Comparison of ENCODE assay signal across 8 mouse cellular contexts in the genomic region with DNA sequence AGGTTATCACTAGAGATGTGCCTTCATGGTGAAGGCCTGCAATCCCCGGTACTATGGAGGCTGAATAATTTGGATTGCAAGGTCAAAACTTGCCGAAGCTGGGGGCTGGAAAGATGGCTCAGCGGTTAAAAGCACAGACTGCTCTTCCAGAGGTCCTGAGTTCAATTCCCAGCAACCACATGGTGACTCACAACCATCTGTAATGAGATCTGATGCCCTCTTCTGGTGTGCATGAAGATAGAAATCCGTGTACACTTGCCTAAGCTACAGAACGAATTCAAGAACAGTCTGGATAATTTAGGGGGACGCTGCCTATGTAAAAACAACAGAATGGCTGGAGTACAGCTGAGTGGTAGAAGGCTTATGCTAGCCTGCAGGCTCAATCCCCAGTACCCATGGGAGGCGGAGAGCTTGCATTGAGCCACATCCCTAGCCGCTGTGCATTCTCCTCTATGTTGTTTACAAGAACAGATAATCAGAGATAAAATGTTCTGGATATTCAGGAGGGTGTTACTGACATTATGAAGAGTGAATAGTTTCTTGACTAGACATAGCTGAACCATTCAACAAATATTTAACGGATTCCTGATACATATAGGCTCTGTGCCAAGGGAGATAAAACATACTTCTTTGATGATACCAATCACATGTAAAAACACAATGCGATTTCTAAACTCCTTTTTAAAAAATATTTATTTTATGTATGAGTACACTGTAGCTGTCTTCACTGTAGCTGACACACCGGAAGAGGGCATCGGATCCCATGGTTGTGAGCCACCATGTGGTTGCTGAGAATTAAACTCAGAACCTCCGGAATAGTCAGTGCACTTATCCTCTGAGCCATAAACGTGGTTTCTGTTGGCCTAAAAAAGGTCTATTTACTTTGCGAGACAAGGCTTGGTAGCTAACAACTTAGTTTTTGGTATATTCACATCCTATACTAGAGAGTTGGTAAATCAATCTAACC. TPM values are rescaled to one million over a fixed set of nuclear protein-coding genes. Genes with fewer than 3 reads are reported as not detected.
DNase-seq lines count a peak whose midpoint lies in the region; ATAC-seq and TF ChIP-seq lines count a peak whose summit lies in the region.

No protein-coding gene starts in this region.

- WGBS in hindbrain, postnatal 0 days = 46% methylated on average over 15 of the region's 15 CpGs
- 26% methylated on average over 15 of the region's 15 CpGs for WGBS in liver, embryonic 14.5 days (ENCODE audit: insufficient replicate concordance)

- H3K4me2 ChIP-seq in hindbrain, postnatal 0 days (ENCODE audit: low read depth, low read length) = peak overlapping the region; percentile 71
- peak overlapping the region; percentile 97 for H3K4me2 ChIP-seq in liver, embryonic 14.5 days (ENCODE audit: low read depth)

- DNase-seq in left cerebral cortex, adult 18-20 months (ENCODE audit: low spot score in 2 of 2) = peak; percentile 28 to 41
- no peak for DNase-seq in left cerebral cortex, adult 11 months (ENCODE audit: low spot score)
- peak; percentile 78 for DNase-seq in adipocyte (ENCODE audit: low spot score)
- peak; percentile 72 for DNase-seq in hindbrain, postnatal 0 days (ENCODE audit: low spot score)
- peak in 2 of 3 experiments; percentile 20 to 33 for DNase-seq in liver, embryonic 14.5 days (ENCODE audit: low read depth in 3 of 3, low spot score in 3 of 3)
- DNase-seq in retina, adult 2 months (ENCODE audit: low read depth, low spot score) = peak; percentile 8
- DNase-seq in right cerebral cortex, postnatal 25 days = no peak

- 0 out of 2 replicates have a peak, but pooled peaks have one; percentile 1 for TF ChIP-seq EP300 in liver, embryonic 14.5 days (IDR thresholded peaks at IDR 0.05; ENCODE audit: low read depth)

- peaks cover 3% of the 10 kb centered on the region; the same call in 1 of the 2 replicates for H3K4me1 ChIP-seq in embryonic fibroblast, embryonic 13.5 days (ENCODE audit: control insufficient read depth, insufficient read depth, low read length)
- no peaks in the 10 kb centered on the region for H3K4me1 ChIP-seq in hindbrain, postnatal 0 days (ENCODE audit: insufficient read depth, low read length)
- peaks cover 18 to 23% of the 10 kb centered on the region in 2 experiments for H3K4me1 ChIP-seq in liver, embryonic 14.5 days (replicated peaks; ENCODE audit: control insufficient read depth in 2 of 2, insufficient read depth in 2 of 2, low read length in 1 of 2)

- no peaks in the 10 kb centered on the region for H3K36me3 ChIP-seq in hindbrain, postnatal 0 days (ENCODE audit: insufficient read depth, low read length)
- H3K36me3 ChIP-seq in liver, embryonic 14.5 days (replicated peaks; ENCODE audit: control insufficient read depth, insufficient read depth, low read depth) = peaks cover 4% of the 10 kb centered on the region

- H3K9me3 ChIP-seq in hindbrain, postnatal 0 days (ENCODE audit: low read length) = no peaks in the 10 kb centered on the region
- H3K9me3 ChIP-seq in liver, embryonic 14.5 days (ENCODE audit: control insufficient read depth, low read length) = no peaks in the 10 kb centered on the region

- peak overlapping the region; percentile 41; the same call in 1 of the 2 replicates for H3K9ac ChIP-seq in hindbrain, postnatal 0 days (replicated peaks; ENCODE audit: low read length)
- H3K9ac ChIP-seq in liver, embryonic 14.5 days (replicated peaks) = peak overlapping the region; percentile 58

- peak; percentile 42; the same call in 1 of the 2 replicates for ATAC-seq in hindbrain, postnatal 0 days
- ATAC-seq in liver, embryonic 14.5 days (ENCODE audit: insufficient read depth) = no peak

- no peaks in the 10 kb centered on the region for H3K27me3 ChIP-seq in hindbrain, postnatal 0 days (ENCODE audit: insufficient read depth, low read length)
- H3K27me3 ChIP-seq in liver, embryonic 14.5 days (ENCODE audit: control insufficient read depth, insufficient read depth, low read length) = no peaks in the 10 kb centered on the region

- H3K27ac ChIP-seq in embryonic fibroblast, embryonic 13.5 days (ENCODE audit: insufficient read depth, low read length) = peak overlapping the region; percentile 93
- H3K27ac ChIP-seq in hindbrain, postnatal 0 days = peak overlapping the region; percentile 76
- peak overlapping the region; percentile 89 for H3K27ac ChIP-seq in liver, embryonic 14.5 days

- peak; percentile 24; the same call in 1 of the 2 replicates for TF ChIP-seq CTCF in embryonic fibroblast, embryonic 13.5 days (IDR thresholded peaks at IDR 0.05; ENCODE audit: borderline replicate concordance, insufficient read depth, low read length)
- TF ChIP-seq CTCF in hindbrain, postnatal 0 days (IDR thresholded peaks at IDR 0.05; ENCODE audit: low read depth) = peak; percentile 65
- peak; percentile 40 for TF ChIP-seq CTCF in liver, embryonic 14.5 days (IDR thresholded peaks at IDR 0.05; ENCODE audit: low read depth)

- no peak for TF ChIP-seq POLR2A in embryonic fibroblast, embryonic 13.5 days (IDR thresholded peaks at IDR 0.05; ENCODE audit: low read depth, low read length)

- peak overlapping the region; percentile 69 for H3K4me3 ChIP-seq in embryonic fibroblast, embryonic 13.5 days (ENCODE audit: insufficient read depth, low read length)
- peak overlapping the region; percentile 94 for H3K4me3 ChIP-seq in hindbrain, postnatal 0 days (ENCODE audit: low read length)
- peak overlapping the region; percentile 68 to 93 for H3K4me3 ChIP-seq in liver, embryonic 14.5 days (ENCODE audit: insufficient read depth in 1 of 2, low read depth in 2 of 2, low read length in 2 of 2)

RNA-seq across cellular contexts. Expression of gene Asxl2, which starts 1.0 kb away (rescaled TPM):
- 10 to 100 TPM; 26.9 to 28.6 TPM for total RNA-seq in left cerebral cortex, adult 18-20 months (2021)
- 25.8 and 32.2 TPM in 2 replicates for polyA plus RNA-seq in embryonic fibroblast, embryonic 13.5 days (2011; ENCODE audit: insufficient read length, low read depth, missing spikeins)
- 13.2 and 16.1 TPM in 2 replicates for total RNA-seq in hindbrain, postnatal 0 days (2014; rRNA removed)
- polyA plus RNA-seq in hindbrain, postnatal 0 days (2015; fragmentation: Nextera tagmentation; extraction: Ambion mirVana) = 9.6 and 10.7 TPM in 2 replicates
- polyA plus RNA-seq in liver, embryonic 14.5 days (2012; rRNA removed) = 5.9 and 6.7 TPM in 2 replicates
- 7.2 and 8.9 TPM in 2 replicates for polyA plus RNA-seq in liver, embryonic 14.5 days (2014; fragmentation: Nextera tagmentation; extraction: Ambion mirVana)

Comparison
In these comparisons a context has a peak if more than half of its experiments do, and no peak if none do; other contexts are left out.
1. DNase-seq: peak in left cerebral cortex, adult 18-20 months (2 of 2), adipocyte (single experiment), hindbrain, postnatal 0 days (single experiment), liver, embryonic 14.5 days (2 of 3) and retina, adult 2 months (single experiment); none in left cerebral cortex, adult 11 months (single experiment) and right cerebral cortex, postnatal 25 days (single experiment).
2. Peak in every context shown above with its lines, with median percentiles within 50 percentile points of each other: H3K27ac ChIP-seq, H3K4me3 ChIP-seq and CTCF ChIP-seq.